9 mouse cellular contexts compared by ENCODE assay signal in the genomic region with DNA sequence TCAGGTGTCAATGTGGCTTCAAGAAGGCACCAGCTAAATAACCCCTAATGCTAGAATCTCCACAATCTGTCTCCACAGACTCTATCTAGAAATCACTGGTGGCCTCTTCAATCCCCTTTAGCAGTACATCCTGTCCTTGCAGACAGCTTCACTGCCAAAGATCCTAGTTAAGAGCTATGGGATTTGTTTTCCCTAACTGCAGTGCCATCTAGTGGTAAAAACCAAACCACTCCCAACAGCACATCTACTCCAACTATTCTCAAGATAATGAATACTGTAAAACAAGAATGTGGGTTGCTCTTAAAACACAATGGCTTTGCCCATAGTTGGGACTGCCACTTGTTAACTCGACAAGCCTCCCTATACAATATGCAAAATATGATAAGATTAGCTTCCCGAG.
DNase-seq lines count a peak whose midpoint lies in the region; ATAC-seq lines count a peak whose summit lies in the region.
"Had no signal": no experiment of that assay in that cellular context is flagged by ENCODE, and none has a peak within 500 bp of the region (broad histone marks: within the 10 kb centered on the region; RNA-seq: fewer than 3 reads in every experiment).

No protein-coding gene starts in this region.

- H3K9me3 ChIP-seq in forebrain, embryonic 15.5 days, result no peaks in the 10 kb centered on the region
- H3K9me3 ChIP-seq in intestine, embryonic 15.5 days, result no peaks in the 10 kb centered on the region
- H3K9me3 ChIP-seq in midbrain, embryonic 13.5 days, result no peaks in the 10 kb centered on the region
- H3K9me3 ChIP-seq: liver, embryonic 15.5 days had no signal

- no peaks in the 10 kb centered on the region for H3K36me3 ChIP-seq in forebrain, embryonic 15.5 days
- no peaks in the 10 kb centered on the region for H3K36me3 ChIP-seq in intestine, embryonic 15.5 days
- no peaks in the 10 kb centered on the region for H3K36me3 ChIP-seq in midbrain, embryonic 13.5 days
- H3K36me3 ChIP-seq: liver, embryonic 15.5 days had no signal

- peak; percentile 91 for ATAC-seq in forebrain, embryonic 15.5 days (replicated peaks)
- peak; percentile 79; the same call in 1 of the 2 replicates for ATAC-seq in intestine, embryonic 15.5 days
- ATAC-seq in midbrain, embryonic 13.5 days, result peak; percentile 76

- DNase-seq in adrenal gland, postnatal 14 days, result peak; percentile 62
- no peak for DNase-seq in adrenal gland, postnatal 25 days
- peak; percentile 37 for DNase-seq in c-Kit-positive CD71-positive TER-119-positive erythroid progenitor cells, embryonic 14.5 days (ENCODE audit: low spot score)
- DNase-seq in left cerebral cortex, postnatal 10 days (ENCODE audit: extremely low spot score in 1 of 2, low spot score in 2 of 2), result peak; percentile 26 to 64
- no peak for DNase-seq in spleen, postnatal 14 days (ENCODE audit: low spot score in 2 of 2)

- no peak overlapping the region for H3K27ac ChIP-seq in forebrain, embryonic 15.5 days (replicated peaks)
- no peak overlapping the region for H3K27ac ChIP-seq in intestine, embryonic 15.5 days
- H3K27ac ChIP-seq in midbrain, embryonic 13.5 days, result no peak overlapping the region
- H3K27ac ChIP-seq: liver, embryonic 15.5 days had no signal

- no peak overlapping the region for H3K4me2 ChIP-seq in forebrain, embryonic 15.5 days (replicated peaks)
- H3K4me2 ChIP-seq in intestine, embryonic 15.5 days (replicated peaks), result no peak overlapping the region
- no peak overlapping the region for H3K4me2 ChIP-seq in midbrain, embryonic 13.5 days (replicated peaks)
- H3K4me2 ChIP-seq: liver, embryonic 15.5 days had no signal

- H3K4me3 ChIP-seq in forebrain, embryonic 15.5 days, result no peak overlapping the region
- no peak overlapping the region for H3K4me3 ChIP-seq in intestine, embryonic 15.5 days (replicated peaks)
- H3K4me3 ChIP-seq in midbrain, embryonic 13.5 days (replicated peaks), result no peak overlapping the region
- H3K4me3 ChIP-seq: liver, embryonic 15.5 days had no signal

- H3K27me3 ChIP-seq in forebrain, embryonic 15.5 days, result no peaks in the 10 kb centered on the region
- H3K27me3 ChIP-seq in intestine, embryonic 15.5 days (replicated peaks), result no peaks in the 10 kb centered on the region
- H3K27me3 ChIP-seq in midbrain, embryonic 13.5 days, result no peaks in the 10 kb centered on the region
- H3K27me3 ChIP-seq: liver, embryonic 15.5 days had no signal

- H3K9ac ChIP-seq in forebrain, embryonic 15.5 days (replicated peaks), result no peak overlapping the region
- H3K9ac ChIP-seq in intestine, embryonic 15.5 days, result no peak overlapping the region
- H3K9ac ChIP-seq in midbrain, embryonic 13.5 days (replicated peaks), result no peak overlapping the region
- H3K9ac ChIP-seq: liver, embryonic 15.5 days had no signal

- 34% methylated on average over 2 of the region's 2 CpGs for WGBS in forebrain, embryonic 15.5 days
- 43% methylated on average over 2 of the region's 2 CpGs for WGBS in intestine, embryonic 15.5 days
- WGBS in midbrain, embryonic 13.5 days, result 27% methylated on average over 2 of the region's 2 CpGs

- intact Hi-C loops in left cerebral cortex, postnatal 10 days (cut with DNase I), result loop anchor here (10.0 kb wide), 1 partner anchor 558 kb away; no protein-coding TSS in a partner anchor

- H3K4me1 ChIP-seq in forebrain, embryonic 15.5 days, result peaks cover 3% of the 10 kb centered on the region; the same call in 1 of the 2 replicates
- no peaks in the 10 kb centered on the region for H3K4me1 ChIP-seq in intestine, embryonic 15.5 days (replicated peaks)
- H3K4me1 ChIP-seq in midbrain, embryonic 13.5 days (replicated peaks), result peaks cover 3% of the 10 kb centered on the region; the same call in 1 of the 2 replicates
- H3K4me1 ChIP-seq: liver, embryonic 15.5 days had no signal

Comparison
In these comparisons a context has a peak if more than half of its experiments do, and no peak if none do; other contexts are left out.
1. DNase-seq: peak in adrenal gland, postnatal 14 days (single experiment), c-Kit-positive CD71-positive TER-119-positive erythroid progenitor cells, embryonic 14.5 days (single experiment) and left cerebral cortex, postnatal 10 days (2 of 2); none in adrenal gland, postnatal 25 days (single experiment) and spleen, postnatal 14 days (0 of 2).
2. Peak in every context shown above with its lines, with median percentiles within 50 percentile points of each other: ATAC-seq.